Mouse (Mus musculus): ENCODE data around the gene Bahd1.

Gene Bahd1

DNA sequence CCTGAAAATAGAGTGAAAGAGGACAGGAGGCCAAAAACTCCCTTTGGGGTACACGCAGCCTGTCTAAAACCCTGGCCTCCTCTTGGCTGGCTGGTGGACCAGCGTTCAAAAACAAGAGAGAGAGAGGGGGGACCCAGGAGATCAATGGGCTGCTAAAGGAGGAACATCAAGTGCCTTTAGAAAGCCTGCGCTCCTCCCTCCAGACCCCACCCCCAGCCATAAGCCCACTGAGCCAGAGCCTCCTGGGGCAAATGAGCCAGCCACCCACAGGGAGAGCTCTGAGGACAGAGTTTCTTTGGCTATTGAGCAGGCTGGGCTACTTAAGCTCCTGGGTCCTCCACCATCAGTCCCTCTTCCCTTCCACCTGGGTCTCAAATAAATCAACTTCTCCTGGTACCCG lies 1.4 kb upstream of the Bahd1 start:
- DNase-seq (ENCODE audit: low spot score in 2 of 2): no peak

DNA sequence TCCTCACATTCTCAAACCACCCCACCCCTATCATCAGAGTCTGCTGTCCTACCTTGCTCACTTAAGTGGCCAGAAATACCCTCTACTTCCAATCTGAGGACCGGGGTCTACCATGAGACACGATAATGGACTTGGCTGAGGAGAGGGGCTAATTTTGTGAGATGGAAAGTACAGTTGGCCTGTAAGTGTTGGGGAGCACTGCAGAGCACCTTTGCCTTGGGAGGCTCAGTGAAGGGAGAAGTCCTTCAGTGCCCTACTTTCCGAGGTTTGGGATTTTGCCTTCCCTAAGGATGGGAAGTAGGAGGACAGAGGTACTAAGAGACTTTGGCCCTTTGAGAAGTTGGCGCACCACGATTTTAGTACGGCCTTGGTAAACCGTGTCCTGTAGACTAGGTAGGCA lies 871 bp upstream of the Bahd1 start:
- DNase-seq (ENCODE audit: low spot score in 2 of 2): no peak

DNA sequence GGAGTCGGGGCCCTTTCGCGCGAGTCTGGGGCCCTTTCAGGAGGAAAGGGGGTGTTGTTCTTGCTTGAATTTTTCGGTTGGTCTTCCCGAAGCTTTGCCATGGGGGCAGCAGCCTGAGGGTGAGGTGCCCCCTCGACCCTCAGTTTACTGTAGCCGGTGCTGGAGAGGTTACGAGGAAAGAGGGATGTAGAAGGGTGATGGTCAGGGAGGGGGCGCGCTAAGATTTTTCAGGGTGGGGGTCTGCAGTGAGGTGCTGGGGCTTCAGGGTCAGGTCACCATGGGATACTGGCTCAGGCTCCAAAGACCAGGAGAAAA lies 606 bp downstream of the Bahd1 start:
- no peak for DNase-seq (ENCODE audit: low spot score in 2 of 2)

DNA sequence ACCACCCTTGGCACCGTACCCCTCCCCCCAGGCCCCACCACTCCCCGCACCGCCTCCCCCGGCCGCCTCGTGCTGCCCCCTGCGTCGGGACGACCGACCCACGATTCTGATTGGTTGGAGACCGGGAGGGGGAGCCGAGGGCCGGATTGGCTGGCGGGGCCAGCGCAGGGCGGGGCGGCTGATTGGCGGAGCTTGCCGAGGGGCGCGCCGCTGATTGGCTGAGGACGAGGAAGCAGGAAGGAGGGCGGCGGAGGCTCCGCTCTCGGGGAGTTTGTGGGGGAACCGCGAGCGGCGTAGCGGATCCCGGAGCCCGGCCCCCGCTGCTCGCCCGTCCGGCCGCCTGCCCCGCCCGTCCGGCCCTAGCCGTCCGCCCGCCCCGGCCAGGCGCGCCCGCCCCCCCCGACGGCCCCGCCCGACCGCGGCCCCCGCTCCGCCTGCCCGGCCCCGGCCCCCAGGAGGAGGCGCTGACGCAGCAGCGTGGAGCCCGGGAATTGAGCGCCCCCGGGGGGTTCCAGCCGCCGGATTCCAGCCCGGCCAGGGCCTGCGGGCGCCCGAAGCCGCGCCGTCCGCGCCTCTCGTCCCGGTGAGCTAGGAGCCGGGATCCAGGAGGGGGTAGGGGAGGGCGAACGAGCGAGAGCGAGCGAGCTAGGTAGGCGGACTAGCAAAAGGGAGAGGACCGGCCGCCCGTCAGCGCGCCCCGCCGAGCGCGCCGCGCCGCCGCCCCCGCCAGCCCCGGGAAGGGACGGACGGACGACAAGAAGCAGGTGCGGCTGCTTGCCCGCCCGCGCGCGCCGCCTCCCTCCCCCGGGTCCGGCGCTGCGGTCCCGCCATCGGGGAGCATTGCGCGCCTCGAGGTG lies 1.2 kb downstream of the Bahd1 start:
- peak; percentile 89 to 95 for DNase-seq (ENCODE audit: low spot score in 2 of 2)

DNA sequence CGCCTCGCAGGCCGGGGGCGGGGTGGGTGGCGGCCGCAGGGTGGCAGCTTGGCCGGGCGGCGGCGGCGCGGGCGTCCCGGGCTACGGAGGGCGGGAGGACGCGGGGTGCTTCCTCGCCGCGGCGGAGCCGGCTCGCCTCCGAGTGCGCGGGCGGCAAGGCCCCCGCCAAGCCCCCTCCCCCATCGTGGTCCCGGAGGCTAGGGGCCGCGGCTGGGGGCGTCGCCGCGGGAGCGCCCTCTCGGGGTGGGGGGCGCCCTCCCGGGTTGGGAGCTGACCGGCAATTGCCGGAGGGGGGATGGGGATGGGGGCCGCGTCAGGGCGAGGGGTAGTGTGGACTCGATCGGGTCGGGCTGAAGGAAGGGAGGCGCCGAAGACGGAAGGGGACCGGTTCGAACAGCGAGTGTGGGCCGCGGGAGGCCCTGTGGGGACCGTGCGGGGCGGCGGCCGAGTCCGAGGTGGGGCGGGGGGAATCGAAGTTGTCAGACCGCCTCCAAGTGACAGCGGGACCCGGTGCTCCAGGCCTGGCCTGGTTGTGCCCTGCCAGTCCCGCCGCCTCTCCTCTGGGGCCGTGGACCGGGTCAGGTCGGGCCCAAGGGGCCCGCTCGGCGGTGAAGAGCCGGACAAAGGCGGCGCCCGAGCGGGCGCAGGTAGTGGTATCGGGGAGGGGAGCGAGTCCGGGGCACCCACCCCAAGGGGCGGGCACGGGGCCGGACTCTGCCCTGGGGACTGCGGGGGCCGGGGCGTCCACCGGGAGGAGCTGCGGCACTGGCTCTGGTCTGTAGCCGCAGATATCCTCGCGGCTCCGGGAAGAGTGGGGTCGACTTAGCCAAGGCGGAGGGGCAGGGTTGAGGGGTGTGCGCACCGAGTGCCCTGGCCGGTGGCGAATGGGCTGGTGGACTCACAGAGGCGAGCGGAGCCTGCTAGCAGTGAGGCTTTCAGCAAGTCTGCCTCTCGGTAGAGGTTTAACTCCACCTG lies 2.2 kb downstream of the Bahd1 start:
- DNase-seq (ENCODE audit: low spot score in 2 of 2): no peak

DNA sequence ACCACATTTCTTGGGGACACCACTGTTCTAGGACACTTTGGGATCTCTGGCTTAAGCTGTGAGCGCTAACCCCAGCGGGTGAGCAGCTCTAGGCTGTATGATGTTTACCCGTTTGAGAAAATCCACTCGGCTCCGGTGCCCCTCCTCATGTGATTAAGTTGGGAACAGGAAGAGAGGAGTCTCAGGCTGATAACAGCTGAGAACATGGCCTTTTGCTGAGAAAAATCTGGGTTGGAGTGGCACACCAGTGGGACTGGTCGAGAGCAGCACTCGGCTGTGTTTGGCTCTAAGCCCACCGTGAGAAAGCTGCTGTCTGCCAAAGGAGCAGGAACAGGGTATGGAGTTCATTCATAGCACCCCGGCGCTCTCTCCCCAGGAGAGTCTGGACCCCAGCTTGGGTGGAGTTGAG lies 3.2 kb downstream of the Bahd1 start:
- no peak for DNase-seq (ENCODE audit: low spot score in 2 of 2)

DNA sequence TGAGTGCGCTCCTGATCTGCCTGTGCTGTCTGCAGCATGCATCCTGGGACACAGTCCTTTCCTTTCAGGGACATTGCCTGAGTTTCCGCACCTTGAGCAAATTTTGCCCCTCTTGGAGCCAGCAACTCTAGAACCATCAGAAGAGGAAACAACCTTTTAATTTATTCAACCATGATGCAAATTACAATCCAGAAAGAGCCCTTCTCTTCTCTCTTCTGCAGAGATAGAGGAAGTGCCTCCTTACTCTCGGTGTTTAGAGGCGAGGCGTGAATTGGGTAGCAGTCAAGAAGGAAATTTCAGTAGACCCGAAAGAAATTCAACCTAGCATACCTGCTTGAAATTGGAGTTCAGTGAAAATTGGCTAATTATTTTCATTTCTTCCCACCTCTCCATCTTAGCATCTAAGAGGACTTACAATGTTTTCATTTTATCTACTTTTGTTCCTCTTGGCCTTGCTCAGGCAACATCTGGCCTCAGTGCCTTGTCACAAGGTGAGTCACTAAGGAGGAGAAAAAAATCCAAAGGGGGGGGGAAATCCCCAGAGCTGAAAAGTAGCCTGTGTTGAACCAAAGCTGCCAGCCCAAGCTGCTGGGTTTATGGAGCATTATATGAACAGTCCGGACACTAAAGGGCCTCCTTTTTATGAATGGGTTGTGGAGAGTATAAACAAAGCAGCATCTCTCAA lies 5.4 kb downstream of the Bahd1 start:
- no peak for DNase-seq (ENCODE audit: low spot score in 2 of 2)

DNA sequence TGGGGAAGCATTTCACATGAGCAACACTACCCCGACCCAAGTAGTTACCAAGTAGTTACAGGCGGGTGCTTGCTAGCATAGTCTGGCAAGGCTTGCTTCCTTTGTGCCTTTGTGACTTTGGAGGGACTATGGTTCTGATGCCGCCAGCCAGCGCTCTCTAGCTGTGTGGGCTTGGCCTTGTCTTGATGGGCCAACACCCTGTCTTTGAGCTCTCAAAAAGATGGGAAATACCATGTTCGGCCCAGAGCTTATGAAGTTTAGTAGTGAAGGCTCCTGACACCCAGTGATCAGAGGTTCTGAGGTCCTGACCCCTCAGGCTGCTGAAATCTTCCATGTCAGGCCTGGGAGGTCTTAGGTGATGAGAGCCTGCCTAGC lies 5.9 kb downstream of the Bahd1 start:
- DNase-seq (ENCODE audit: low spot score in 2 of 2): no peak

DNA sequence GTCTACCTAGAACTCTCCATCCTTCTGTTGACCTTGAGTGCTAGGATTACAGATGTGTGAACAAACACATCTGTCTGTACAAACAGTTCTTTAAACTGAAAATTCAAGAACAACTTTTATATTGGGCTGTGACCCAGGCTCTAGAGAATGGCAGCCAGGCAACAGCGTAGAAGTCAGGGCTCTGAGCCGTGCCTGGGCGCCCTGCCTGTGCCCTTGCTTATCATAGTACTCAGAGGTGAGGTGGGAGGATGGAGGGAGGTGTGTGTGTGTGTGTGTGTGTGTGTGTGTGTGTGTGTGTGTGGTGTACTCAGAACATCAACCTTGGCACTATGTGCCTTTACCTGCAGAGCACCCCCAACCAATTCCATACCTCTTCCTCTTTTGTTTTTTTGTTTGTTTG lies 7.6 kb downstream of the Bahd1 start:
- DNase-seq (ENCODE audit: low spot score in 2 of 2): no peak

DNA sequence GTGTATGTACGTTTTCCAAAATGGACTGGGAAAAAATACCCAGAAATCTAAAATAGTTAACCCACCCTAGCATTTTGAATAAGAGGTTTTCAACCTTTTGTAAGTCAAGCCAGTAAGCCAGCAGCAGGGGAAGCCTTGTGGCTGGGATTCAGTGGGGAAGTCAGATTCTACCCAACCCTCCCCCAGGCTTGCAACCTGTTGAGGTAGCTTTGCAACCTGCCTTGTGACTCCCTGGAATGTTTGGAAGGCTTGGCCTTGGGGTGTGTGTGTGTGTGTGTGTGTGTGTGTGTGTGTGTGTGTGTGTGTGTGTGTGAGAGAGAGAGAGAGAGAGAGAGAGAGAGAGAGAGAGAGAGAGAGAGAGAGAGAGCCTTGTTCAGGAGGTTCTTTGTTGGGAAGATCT lies 9.0 kb downstream of the Bahd1 start:
- no peak for DNase-seq (ENCODE audit: low spot score in 2 of 2)

DNA sequence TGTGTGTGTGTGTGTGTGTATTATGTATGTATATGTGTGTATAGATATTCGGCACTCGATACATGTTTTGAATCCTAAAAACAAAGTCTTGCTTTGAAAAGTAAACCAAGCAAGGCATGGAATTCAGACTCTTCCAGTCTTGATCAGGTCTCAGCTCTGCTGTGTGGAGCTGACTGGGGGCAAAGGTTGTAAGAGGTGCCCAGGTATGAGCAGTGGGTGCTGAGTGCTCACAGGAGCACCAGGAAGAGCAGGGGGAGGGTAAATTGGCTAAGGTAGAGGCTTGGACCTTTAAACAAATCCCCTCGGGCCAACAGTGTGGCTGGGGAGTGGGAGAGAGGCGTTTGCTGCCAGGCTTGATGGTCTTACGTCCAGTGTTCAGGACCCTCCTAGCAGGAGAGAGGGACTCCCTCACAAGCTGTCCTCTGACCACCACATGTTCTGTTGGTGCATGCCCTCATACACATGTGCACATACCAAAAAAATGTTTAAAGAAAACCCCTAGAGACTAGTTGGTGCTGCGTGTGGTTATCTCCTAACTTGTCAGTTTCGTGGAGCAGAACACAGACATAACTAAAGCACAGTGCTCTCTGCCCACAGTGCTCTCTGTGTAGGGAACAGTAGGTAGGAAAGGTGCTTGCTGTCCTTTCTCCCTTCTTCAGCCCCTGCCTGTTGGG lies 10.6 kb downstream of the Bahd1 start:
- DNase-seq (ENCODE audit: low spot score in 2 of 2): no peak

DNA sequence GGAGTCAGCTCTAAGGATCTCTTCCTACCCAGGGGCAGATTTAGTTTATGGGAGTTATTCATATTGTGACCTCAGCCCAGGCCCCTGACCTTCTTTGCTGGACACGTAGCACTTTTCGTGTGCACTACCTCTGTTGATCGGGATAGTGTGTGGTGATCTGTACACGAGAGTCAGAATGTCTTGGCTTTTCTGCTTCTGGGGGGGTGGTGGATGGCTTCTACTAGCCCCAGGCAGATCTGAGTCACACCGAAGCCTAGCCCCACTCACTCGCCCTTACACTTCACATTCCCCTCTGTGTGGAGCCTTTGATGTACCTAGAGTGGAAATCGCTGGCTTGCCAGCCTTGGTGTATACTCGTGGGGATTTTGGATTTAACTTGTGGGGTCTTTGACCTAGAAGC lies 12.5 kb downstream of the Bahd1 start:
- no peak for DNase-seq (ENCODE audit: low spot score in 2 of 2)

DNA sequence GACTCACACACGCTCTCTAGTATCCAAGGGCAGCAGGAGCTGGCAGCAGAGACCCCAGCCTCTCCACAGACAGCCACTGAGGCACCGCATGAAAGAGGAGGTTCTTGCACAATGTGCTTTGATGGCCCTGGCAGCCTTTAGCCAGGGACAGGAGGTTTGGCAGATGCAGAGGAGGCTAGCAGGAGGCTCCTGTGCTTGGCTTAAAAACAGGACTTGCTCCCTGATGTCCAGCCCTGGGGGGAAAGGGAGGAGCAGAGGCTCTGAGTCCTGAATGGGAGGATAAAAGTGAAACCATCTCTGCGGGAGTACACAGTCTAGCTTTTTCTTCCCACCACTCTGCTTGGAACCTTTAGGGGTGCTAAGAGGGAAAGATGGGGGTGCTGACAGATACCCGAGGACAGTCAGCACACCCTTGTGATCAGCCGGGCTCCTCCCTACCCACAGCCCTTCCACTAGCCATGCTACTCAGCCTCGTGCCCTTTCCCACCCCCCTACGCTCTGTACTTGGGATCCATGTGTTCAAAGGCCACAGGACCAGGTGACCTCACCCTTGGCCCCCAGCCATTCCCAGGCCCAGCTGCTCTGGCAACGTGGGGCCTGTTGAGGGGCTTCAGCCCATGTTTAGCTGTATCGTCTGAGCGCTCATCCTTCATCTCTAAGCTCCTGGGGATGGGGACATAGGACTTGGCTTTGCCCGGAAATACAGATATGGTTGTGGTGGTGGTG lies 13.5 kb downstream of the Bahd1 start:
- DNase-seq (ENCODE audit: low spot score in 2 of 2): no peak

DNA sequence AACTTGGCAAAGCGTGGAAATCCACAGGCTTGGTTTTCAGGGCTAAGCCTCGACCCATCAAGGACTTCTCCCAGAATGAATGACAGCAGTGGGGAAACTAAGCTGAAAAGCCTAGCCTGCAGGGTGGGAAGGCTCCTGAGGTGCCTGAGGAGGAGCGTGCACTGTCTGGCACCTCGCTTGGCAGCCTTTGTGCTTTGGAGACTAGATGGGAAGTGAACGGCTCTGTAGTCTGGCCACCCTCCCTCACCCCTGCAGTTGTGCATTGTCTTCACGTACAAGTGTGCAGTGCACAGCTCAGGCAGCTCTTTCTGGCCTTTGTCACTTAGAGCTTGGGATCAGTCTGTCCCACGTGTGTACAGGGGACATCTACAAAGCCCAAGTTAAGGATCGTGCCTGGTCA lies 14.5 kb downstream of the Bahd1 start:
- DNase-seq (ENCODE audit: low spot score in 2 of 2): no peak

DNA sequence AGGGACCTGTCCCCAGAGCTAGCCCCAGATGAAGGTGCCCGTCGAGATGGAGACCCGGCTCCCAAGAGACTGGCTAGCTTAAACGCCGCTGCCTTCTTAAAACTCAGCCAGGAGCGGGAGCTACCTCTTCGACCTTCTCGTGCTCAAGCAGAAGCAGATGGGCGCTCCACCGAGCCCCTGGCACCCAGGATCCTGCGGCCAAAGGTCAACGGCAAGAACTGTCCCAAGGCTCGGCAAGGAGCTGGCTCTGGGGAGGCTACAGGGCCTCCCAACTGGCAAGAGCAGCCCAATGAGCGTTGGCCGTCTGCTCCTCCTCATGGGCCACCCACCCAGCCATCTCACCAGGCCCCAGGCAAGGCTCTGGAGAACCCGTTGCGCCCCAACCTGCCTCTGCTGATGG lies 16.3 kb downstream of the Bahd1 start:
- no peak for DNase-seq (ENCODE audit: low spot score in 2 of 2)

DNA sequence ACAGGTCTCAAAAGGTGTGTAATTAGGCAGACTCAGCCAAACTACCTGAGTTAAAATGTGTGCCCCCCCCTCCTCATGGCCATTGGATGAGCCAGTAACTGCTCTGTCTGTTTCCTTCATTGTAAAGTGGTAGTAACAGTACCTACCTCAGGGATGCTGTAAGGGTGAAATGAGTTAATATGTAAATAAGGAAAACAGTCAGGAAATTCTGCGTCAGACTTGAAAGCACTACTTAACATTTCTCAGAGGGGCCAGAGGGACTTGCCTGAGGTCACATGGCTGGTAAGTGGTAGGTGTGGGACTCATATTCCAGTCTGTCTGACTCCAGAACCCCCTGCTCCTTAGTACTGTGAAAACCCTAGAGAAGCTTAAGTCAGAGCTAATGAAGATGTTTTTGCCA lies 18.4 kb downstream of the Bahd1 start:
- no peak for DNase-seq (ENCODE audit: low spot score in 2 of 2)

DNA sequence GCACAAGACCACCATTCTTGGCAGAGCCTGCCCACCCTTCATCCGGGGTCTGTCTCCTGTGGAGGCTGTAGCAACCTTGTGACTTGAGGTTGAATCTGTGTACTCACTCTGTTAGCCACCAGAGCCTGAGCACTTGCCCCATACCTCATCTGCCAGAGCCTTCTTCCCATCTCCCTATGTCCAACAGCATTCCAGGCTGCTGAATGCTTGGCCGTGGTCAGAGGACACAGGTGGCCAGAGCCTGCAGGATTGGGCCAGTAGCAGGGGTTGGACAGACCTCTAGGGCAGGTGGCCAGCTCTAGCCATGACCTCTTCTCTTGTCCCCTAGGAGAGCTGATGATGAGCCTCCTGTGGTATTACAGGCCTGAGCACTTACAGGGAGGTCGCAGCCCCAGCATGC lies 20.3 kb downstream of the Bahd1 start:
- no peak for DNase-seq (ENCODE audit: low spot score in 2 of 2)

DNA sequence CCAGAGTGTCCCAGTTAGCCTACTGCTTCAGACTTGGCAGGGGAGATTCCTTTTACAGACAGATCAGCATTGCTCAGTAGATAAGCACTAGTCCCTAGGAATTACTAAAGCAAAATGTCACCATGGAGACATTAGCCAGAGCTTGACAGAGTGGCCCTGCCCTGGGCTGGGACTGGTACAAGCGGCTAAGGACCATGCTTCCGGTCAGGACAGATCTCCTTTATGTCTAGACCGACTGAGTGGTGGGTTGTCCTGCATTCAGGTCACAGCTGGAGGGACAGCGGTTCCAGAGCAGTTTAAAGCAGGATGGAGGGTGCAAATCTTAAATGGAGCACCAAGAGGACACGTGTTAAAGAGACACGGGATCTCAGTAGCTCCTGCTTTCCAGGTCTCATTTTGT lies 25.8 kb downstream of the Bahd1 start:
- no peak for DNase-seq (ENCODE audit: low spot score in 2 of 2)

DNA sequence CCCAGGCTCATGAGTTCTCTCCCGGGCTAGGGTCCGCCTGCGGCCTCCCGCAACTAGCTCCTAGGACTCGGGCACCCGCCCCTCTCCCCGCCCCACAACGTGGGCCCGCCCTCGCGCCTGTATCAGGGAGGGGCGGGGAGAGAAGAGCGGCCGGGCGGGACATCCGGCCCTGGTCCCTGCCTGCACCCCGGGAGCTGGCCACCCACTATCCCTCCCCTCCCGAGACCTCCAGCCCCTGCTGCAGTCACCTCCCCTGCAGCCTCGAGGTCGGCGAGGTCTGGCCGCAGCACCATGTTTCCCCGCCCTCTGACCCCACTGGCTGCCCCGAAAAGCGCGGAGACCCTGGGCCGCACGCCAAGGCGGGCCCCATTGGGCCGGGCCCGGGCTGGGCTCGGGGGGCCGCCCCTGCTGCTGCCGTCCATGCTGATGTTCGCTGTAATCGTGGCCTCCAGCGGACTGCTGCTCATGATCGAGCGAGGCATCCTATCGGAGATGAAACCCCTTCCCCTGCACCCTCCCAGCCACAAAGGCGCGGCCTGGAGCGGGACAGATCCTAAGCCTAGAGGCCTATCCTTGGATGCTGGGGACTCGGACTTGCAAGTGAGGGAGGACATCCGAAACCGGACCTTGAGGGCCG lies 26.3 kb downstream of the Bahd1 start, which contains the start of gene Chst14:
Gene Chst14, plus strand, starts transcription at position 136 of the 637 bp plus-strand sequence.
- DNase-seq (ENCODE audit: low spot score in 2 of 2): no peak

DNA sequence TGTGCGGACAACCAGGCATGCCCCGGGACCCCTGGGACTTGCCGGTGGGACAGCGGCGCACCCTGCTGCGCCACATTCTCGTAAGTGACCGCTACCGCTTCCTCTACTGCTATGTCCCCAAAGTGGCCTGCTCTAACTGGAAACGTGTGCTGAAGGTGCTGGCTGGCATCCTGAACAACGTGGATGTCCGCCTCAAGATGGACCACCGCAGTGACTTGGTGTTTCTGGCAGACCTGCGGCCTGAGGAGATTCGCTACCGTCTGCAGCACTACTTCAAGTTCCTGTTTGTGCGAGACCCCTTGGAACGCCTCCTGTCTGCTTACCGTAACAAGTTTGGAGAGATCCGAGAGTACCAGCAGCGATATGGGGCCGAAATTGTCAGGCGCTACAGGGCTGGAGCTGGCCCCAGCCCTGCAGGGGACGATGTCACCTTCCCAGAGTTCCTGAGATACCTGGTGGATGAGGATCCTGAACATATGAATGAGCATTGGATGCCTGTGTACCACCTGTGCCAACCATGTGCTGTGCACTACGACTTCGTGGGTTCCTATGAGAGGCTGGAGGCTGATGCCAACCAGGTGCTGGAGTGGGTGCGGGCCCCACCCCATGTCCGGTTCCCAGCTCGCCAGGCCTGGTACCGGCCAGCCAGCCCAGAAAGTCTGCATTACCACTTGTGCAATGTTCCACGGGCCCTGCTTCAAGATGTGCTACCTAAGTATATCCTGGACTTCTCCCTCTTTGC lies 27.0 kb downstream of the Bahd1 start:
- DNase-seq (ENCODE audit: low spot score in 2 of 2): no peak

All from frontal cortex, postnatal 25 days (tissue).